Mouse (Mus musculus): ENCODE results near the gene Btbd19. TPM values are rescaled to one million over a fixed set of nuclear protein-coding genes. Genes with fewer than 3 reads are reported as not detected.

Btbd19 gene
- polyA plus RNA-seq, 1 experiment from 2014 or later = 4.1 TPM

GRCm38 (mm10) chr4:117124218-117124517, 1.4 kb downstream of the Btbd19 start:
- Histone ChIP-seq H3K9me3 (ENCODE audit: control insufficient read depth, low read length) (no peaks in the 10 kb centered on the region), H3K27me3 (ENCODE audit: control insufficient read depth, insufficient read depth, low read length) (no peaks in the 10 kb centered on the region), H3K27ac (replicated peaks; ENCODE audit: low read depth, low read length) (no peak overlapping the region), H3K36me3 (ENCODE audit: control insufficient read depth, insufficient read depth, low read length) (no peaks in the 10 kb centered on the region), H3K9ac (ENCODE audit: low read length) (no peak overlapping the region), H3K4me1 (ENCODE audit: control insufficient read depth, insufficient read depth, low read length) (peaks cover 10% of the 10 kb centered on the region), H3K4me3 (ENCODE audit: low read depth, low read length) (no peak overlapping the region), H3K4me2 (ENCODE audit: low read depth, severe bottlenecking) (no peak overlapping the region)
- ATAC-seq (ENCODE audit: insufficient number of reproducible peaks, low FRiP score, low TSS enrichment, low read depth) (no peak), DNase-seq (ENCODE audit: low spot score) (no peak)
- WGBS = 79% methylated on average over 3 of the region's 3 CpGs

GRCm38 (mm10) chr4:117123546-117124217, 1.8 kb downstream of the Btbd19 start:
- 89% methylated on average over 7 of the region's 9 CpGs for WGBS
- ATAC-seq (ENCODE audit: insufficient number of reproducible peaks, low FRiP score, low TSS enrichment, low read depth) (no peak), DNase-seq (ENCODE audit: low spot score) (no peak)
- peaks cover 10% of the 10 kb centered on the region for H3K4me1 ChIP-seq (ENCODE audit: control insufficient read depth, insufficient read depth, low read length)
- H3K4me3 ChIP-seq (ENCODE audit: low read depth, low read length) = no peak overlapping the region
- no peaks in the 10 kb centered on the region for H3K27me3 ChIP-seq (ENCODE audit: control insufficient read depth, insufficient read depth, low read length)
- H3K9me3 ChIP-seq (ENCODE audit: control insufficient read depth, low read length) = no peaks in the 10 kb centered on the region
- no peak overlapping the region for H3K4me2 ChIP-seq (ENCODE audit: low read depth, severe bottlenecking)
- no peak overlapping the region for H3K27ac ChIP-seq (replicated peaks; ENCODE audit: low read depth, low read length)
- no peaks in the 10 kb centered on the region for H3K36me3 ChIP-seq (ENCODE audit: control insufficient read depth, insufficient read depth, low read length)
- H3K9ac ChIP-seq (ENCODE audit: low read length) = no peak overlapping the region

GRCm38 (mm10) chr4:117122209-117122608, 3.3 kb downstream of the Btbd19 start:
- ATAC-seq (ENCODE audit: insufficient number of reproducible peaks, low FRiP score, low TSS enrichment, low read depth) (no peak), DNase-seq (ENCODE audit: low spot score) (no peak)
- no peaks in the 10 kb centered on the region for H3K27me3 ChIP-seq (ENCODE audit: control insufficient read depth, insufficient read depth, low read length)
- no peaks in the 10 kb centered on the region for H3K9me3 ChIP-seq (ENCODE audit: control insufficient read depth, low read length)
- peaks cover 10% of the 10 kb centered on the region for H3K4me1 ChIP-seq (ENCODE audit: control insufficient read depth, insufficient read depth, low read length)
- 82% methylated on average over 4 of the region's 4 CpGs for WGBS
- no peak overlapping the region for H3K9ac ChIP-seq (ENCODE audit: low read length)
- H3K4me2 ChIP-seq (ENCODE audit: low read depth, severe bottlenecking) = no peak overlapping the region
- H3K36me3 ChIP-seq (ENCODE audit: control insufficient read depth, insufficient read depth, low read length) = no peaks in the 10 kb centered on the region
- no peak overlapping the region for H3K4me3 ChIP-seq (ENCODE audit: low read depth, low read length)
- H3K27ac ChIP-seq (replicated peaks; ENCODE audit: low read depth, low read length) = no peak overlapping the region

GRCm38 (mm10) chr4:117120445-117121414, 4.8 kb downstream of the Btbd19 start:
- under 1% methylated on average over 69 of the region's 69 CpGs for WGBS
- H3K9me3 ChIP-seq (ENCODE audit: control insufficient read depth, low read length) = no peaks in the 10 kb centered on the region
- H3K4me3 ChIP-seq (ENCODE audit: low read depth, low read length) = peak overlapping the region; percentile 63
- no peaks in the 10 kb centered on the region for H3K27me3 ChIP-seq (ENCODE audit: control insufficient read depth, insufficient read depth, low read length)
- H3K4me2 ChIP-seq (ENCODE audit: low read depth, severe bottlenecking) = peak overlapping the region; percentile 100
- DNase-seq (ENCODE audit: low spot score) = peak; percentile 93
- ATAC-seq (ENCODE audit: insufficient number of reproducible peaks, low FRiP score, low TSS enrichment, low read depth) = peak; percentile 85
- H3K27ac ChIP-seq (replicated peaks; ENCODE audit: low read depth, low read length) = peak overlapping the region; percentile 81
- H3K36me3 ChIP-seq (ENCODE audit: control insufficient read depth, insufficient read depth, low read length) = no peaks in the 10 kb centered on the region
- H3K9ac ChIP-seq (ENCODE audit: low read length) = peak overlapping the region; percentile 68
- peaks cover 10% of the 10 kb centered on the region for H3K4me1 ChIP-seq (ENCODE audit: control insufficient read depth, insufficient read depth, low read length)

- Histone ChIP-seq H3K27ac (replicated peaks; ENCODE audit: low read depth, low read length) (peak overlapping the region; percentile 81), H3K36me3 (ENCODE audit: control insufficient read depth, insufficient read depth, low read length) (no peaks in the 10 kb centered on the region), H3K27me3 (ENCODE audit: control insufficient read depth, insufficient read depth, low read length) (no peaks in the 10 kb centered on the region), H3K4me1 (ENCODE audit: control insufficient read depth, insufficient read depth, low read length) (peaks cover 5% of the 10 kb centered on the region), H3K4me3 (ENCODE audit: low read depth, low read length) (peak overlapping the region; percentile 63), H3K9ac (ENCODE audit: low read length) (peak overlapping the region; percentile 65), H3K9me3 (ENCODE audit: control insufficient read depth, low read length) (no peaks in the 10 kb centered on the region), H3K4me2 (ENCODE audit: low read depth, severe bottlenecking) (peak overlapping the region; percentile 100)
- ATAC-seq (ENCODE audit: insufficient number of reproducible peaks, low FRiP score, low TSS enrichment, low read depth) = no peak
- 7% methylated on average over 10 of the region's 10 CpGs for WGBS
- peak; percentile 44 for DNase-seq (ENCODE audit: low spot score)
Measured at GRCm38 (mm10) chr4:117120052-117120444, 5.5 kb downstream of the Btbd19 start.

GRCm38 (mm10) chr4:117119636-117120035, 5.9 kb downstream of the Btbd19 start:
- Histone ChIP-seq H3K9ac (ENCODE audit: low read length) (peak overlapping the region; percentile 65), H3K9me3 (ENCODE audit: control insufficient read depth, low read length) (no peaks in the 10 kb centered on the region), H3K27me3 (ENCODE audit: control insufficient read depth, insufficient read depth, low read length) (no peaks in the 10 kb centered on the region), H3K27ac (replicated peaks; ENCODE audit: low read depth, low read length) (no peak overlapping the region), H3K4me1 (ENCODE audit: control insufficient read depth, insufficient read depth, low read length) (0 out of 2 replicates have a peak, but pooled peaks cover 3% of the 10 kb centered on the region), H3K4me3 (ENCODE audit: low read depth, low read length) (peak overlapping the region; percentile 63), H3K36me3 (ENCODE audit: control insufficient read depth, insufficient read depth, low read length) (no peaks in the 10 kb centered on the region), H3K4me2 (ENCODE audit: low read depth, severe bottlenecking) (peak overlapping the region; percentile 100)
- ATAC-seq (ENCODE audit: insufficient number of reproducible peaks, low FRiP score, low TSS enrichment, low read depth) (no peak), DNase-seq (ENCODE audit: low spot score) (no peak)
- 82% methylated on average over 5 of the region's 5 CpGs for WGBS

GRCm38 (mm10) chr4:117117931-117118330, 7.6 kb downstream of the Btbd19 start:
- DNase-seq (ENCODE audit: low spot score) (no peak), ATAC-seq (ENCODE audit: insufficient number of reproducible peaks, low FRiP score, low TSS enrichment, low read depth) (no peak)
- no peaks in the 10 kb centered on the region for H3K27me3 ChIP-seq (ENCODE audit: control insufficient read depth, insufficient read depth, low read length)
- 95% methylated on average over 7 of the region's 7 CpGs for WGBS
- no peaks in the 10 kb centered on the region for H3K9me3 ChIP-seq (ENCODE audit: control insufficient read depth, low read length)
- H3K4me2 ChIP-seq (ENCODE audit: low read depth, severe bottlenecking) = no peak overlapping the region
- no peak overlapping the region for H3K27ac ChIP-seq (replicated peaks; ENCODE audit: low read depth, low read length)
- 0 out of 2 replicates have a peak, but pooled peaks cover 3% of the 10 kb centered on the region for H3K4me1 ChIP-seq (ENCODE audit: control insufficient read depth, insufficient read depth, low read length)
- no peaks in the 10 kb centered on the region for H3K36me3 ChIP-seq (ENCODE audit: control insufficient read depth, insufficient read depth, low read length)
- no peak overlapping the region for H3K4me3 ChIP-seq (ENCODE audit: low read depth, low read length)
- H3K9ac ChIP-seq (ENCODE audit: low read length) = no peak overlapping the region

GRCm38 (mm10) chr4:117115592-117115991, 9.9 kb downstream of the Btbd19 start:
- no peaks in the 10 kb centered on the region for H3K4me1 ChIP-seq (ENCODE audit: control insufficient read depth, insufficient read depth, low read length)
- ATAC-seq (ENCODE audit: insufficient number of reproducible peaks, low FRiP score, low TSS enrichment, low read depth) (no peak), DNase-seq (ENCODE audit: low spot score) (no peak)
- H3K9ac ChIP-seq (ENCODE audit: low read length) = no peak overlapping the region
- no peaks in the 10 kb centered on the region for H3K9me3 ChIP-seq (ENCODE audit: control insufficient read depth, low read length)
- H3K27ac ChIP-seq (replicated peaks; ENCODE audit: low read depth, low read length) = no peak overlapping the region
- H3K36me3 ChIP-seq (ENCODE audit: control insufficient read depth, insufficient read depth, low read length) = no peaks in the 10 kb centered on the region
- no peak overlapping the region for H3K4me2 ChIP-seq (ENCODE audit: low read depth, severe bottlenecking)
- H3K27me3 ChIP-seq (ENCODE audit: control insufficient read depth, insufficient read depth, low read length) = no peaks in the 10 kb centered on the region
- H3K4me3 ChIP-seq (ENCODE audit: low read depth, low read length) = no peak overlapping the region
- 79% methylated on average over 5 of the region's 5 CpGs for WGBS

Data from limb, embryonic 11.5 days (tissue).